Mouse (Mus musculus) cerebellum, adult 2 months (tissue): ENCODE data around the gene Ret.

Source experiments
- CTCF ChIP-seq: fragments of 200-500 bp; IDR thresholded peaks from 2 replicates; pipeline ENCODE4 v1.5.1; 2011; ENCODE audit warnings: low read depth, mild to moderate bottlenecking, control low read depth, low read length, moderate library complexity, borderline replicate concordance; ENCODE audit not compliant: insufficient read depth
- POLR2A ChIP-seq: fragments of 200-500 bp; IDR thresholded peaks from 2 replicates; pipeline ENCODE4 v1.6.1; 2011; ENCODE audit warnings: low read length, control low read depth, borderline replicate concordance; ENCODE audit not compliant: insufficient read depth

DNA sequence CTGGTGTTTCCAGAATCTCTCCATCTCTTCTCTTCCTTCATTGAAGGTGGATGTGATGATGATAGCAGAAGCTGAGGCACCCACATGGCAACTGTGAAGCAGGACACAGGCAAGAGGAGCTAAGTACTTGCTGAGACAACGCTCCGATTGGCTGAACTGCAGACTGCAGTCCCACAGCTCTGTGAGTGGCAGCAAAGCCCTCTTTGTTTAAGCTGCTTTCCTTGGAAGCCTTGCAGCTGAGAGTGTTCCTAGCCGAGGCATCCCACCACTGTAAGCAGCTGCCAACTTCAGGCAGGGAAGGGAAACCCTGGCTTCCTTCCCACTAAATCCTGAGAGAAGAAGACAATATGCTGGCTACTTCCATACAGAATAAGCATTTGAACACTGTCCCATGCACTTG, 28.6 kb upstream of the Ret start:
- TF ChIP-seq CTCF = no peak
- no peak for TF ChIP-seq POLR2A
